Mouse (Mus musculus) limb, embryonic 12.5 days (tissue): ENCODE results near the gene Mmp11. TPM values are rescaled to one million over a fixed set of nuclear protein-coding genes. Genes with fewer than 3 reads are reported as not detected.
A peak's percentile ranks its signal among the peaks of the same experiment; 100 is the strongest.

Source experiments
- ATAC-seq: fragments of 200-750 bp; cut with Nextera tagmentation; 2 replicates; pipeline ENCODE4 v1.8.0; 2017; ENCODE audit warnings: low read depth, moderate TSS enrichment; ENCODE audit not compliant: insufficient number of reproducible peaks, insufficient read depth, low FRiP score, low TSS enrichment
- H3K27ac ChIP-seq: fragments of 300-500 bp; sonication (generic); 2 replicates; pipeline ENCODE4 v1.5.1; 2016; ENCODE audit warnings: mild to moderate bottlenecking, moderate library complexity
- H3K27me3 ChIP-seq: fragments of 300-500 bp; sonication (generic); 2 replicates; pipeline ENCODE4 v1.6.1; 2016; ENCODE audit warnings: mild to moderate bottlenecking, moderate library complexity
- H3K36me3 ChIP-seq: fragments of 300-500 bp; sonication (generic); 2 replicates; pipeline ENCODE4 v1.6.1; 2016; ENCODE audit warnings: mild to moderate bottlenecking, moderate library complexity
- H3K4me1 ChIP-seq: fragments of 300-500 bp; sonication (generic); replicated peaks from 2 replicates; pipeline ENCODE4 v1.6.1; 2016
- H3K4me2 ChIP-seq: fragments of 300-500 bp; sonication (generic); 2 replicates; pipeline ENCODE4 v1.6.1; 2016; ENCODE audit warnings: mild to moderate bottlenecking, moderate library complexity
- H3K4me3 ChIP-seq: fragments of 300-500 bp; sonication (generic); replicated peaks from 2 replicates; pipeline ENCODE4 v1.5.1; 2016; ENCODE audit warnings: mild to moderate bottlenecking
- H3K9ac ChIP-seq: fragments of 300-500 bp; sonication (generic); replicated peaks from 2 replicates; pipeline ENCODE4 v1.6.1; 2016; ENCODE audit warnings: mild to moderate bottlenecking, moderate library complexity
- H3K9me3 ChIP-seq: fragments of 300-500 bp; sonication (generic); 2 replicates; pipeline ENCODE4 v1.6.1; 2016; ENCODE audit warnings: mild to moderate bottlenecking, moderate library complexity
- WGBS: fragments of 180-500 bp; shearing (Covaris S2); methylation state at CpG from one replicate; pipeline ENCODE4 v1.1.7; 2016; 5-methylcytosine and 5-hydroxymethylcytosine counted together
- polyA plus RNA-seq: library from polyadenylated mRNA; unstranded; fragments of >200 nt; fragmentation: Nextera tagmentation; extraction: Ambion mirVana; gene quantifications from 2 replicates; pipeline ENCODE4 v1.2.1, GENCODE M21; 2016

Gene Mmp11
- polyA plus RNA-seq, 1 experiment from 2014 or later: 96.8 TPM

GRCm38 (mm10) chr10:75878836-75879235 is 57.5 kb downstream of the Mmp11 start:
- no peaks in the 10 kb centered on the region for H3K9me3 ChIP-seq
- no peaks in the 10 kb centered on the region for H3K27me3 ChIP-seq
- 90% methylated on average over 3 of the region's 3 CpGs for WGBS
- H3K4me1 ChIP-seq: peaks cover 22% of the 10 kb centered on the region
- H3K4me2 ChIP-seq: no peak overlapping the region
- H3K4me3 ChIP-seq: no peak overlapping the region
- H3K27ac ChIP-seq: no peak overlapping the region
- no peak for ATAC-seq
- no peak overlapping the region for H3K9ac ChIP-seq
- no peaks in the 10 kb centered on the region for H3K36me3 ChIP-seq

GRCm38 (mm10) chr10:75873543-75874170 is 62.6 kb downstream of the Mmp11 start:
- no peak overlapping the region for H3K27ac ChIP-seq
- H3K9me3 ChIP-seq: no peaks in the 10 kb centered on the region
- peak overlapping the region; percentile 40; the same call in 1 of the 2 replicates for H3K9ac ChIP-seq
- peak overlapping the region; percentile 61 for H3K4me2 ChIP-seq
- H3K4me1 ChIP-seq: peaks cover 11% of the 10 kb centered on the region
- H3K36me3 ChIP-seq: no peaks in the 10 kb centered on the region
- no peak overlapping the region for H3K4me3 ChIP-seq
- no peak for ATAC-seq
- no peaks in the 10 kb centered on the region for H3K27me3 ChIP-seq
- 53% methylated on average over 10 of the region's 10 CpGs for WGBS

Other genes starting within 250 kb of the Mmp11 start
- gene Cabin1, start 172.2 kb downstream of the Mmp11 start, polyA plus RNA-seq: 27.2 and 29.3 TPM in 2 replicates
- gene Ddt, start 163.1 kb downstream of the Mmp11 start, polyA plus RNA-seq: 104 and 112 TPM in 2 replicates
- 0.35 TPM in 1 of 2 replicates, not detected in the other for gene Gm20441, start 155.5 kb downstream of the Mmp11 start, polyA plus RNA-seq
- 9.2 and 9.4 TPM in 2 replicates for gene Gstt3, start 155.1 kb downstream of the Mmp11 start, polyA plus RNA-seq
- gene Gstt1, start 137.9 kb downstream of the Mmp11 start, polyA plus RNA-seq: 9.2 and 9.8 TPM in 2 replicates
- not detected in 2 replicates for gene Gstt4, start 114.0 kb downstream of the Mmp11 start, polyA plus RNA-seq
- gene Gstt2, start 99.1 kb downstream of the Mmp11 start, polyA plus RNA-seq: 9.7 and 11.1 TPM in 2 replicates
- 1,855 and 1,928 TPM in 2 replicates for gene Mif, start 76.3 kb downstream of the Mmp11 start, polyA plus RNA-seq
- 3.5 and 3.9 TPM in 2 replicates for gene Derl3, start 43.1 kb downstream of the Mmp11 start, polyA plus RNA-seq
- gene Smarcb1, start 14.9 kb downstream of the Mmp11 start, polyA plus RNA-seq: 252 and 264 TPM in 2 replicates
- gene Chchd10, start 3.4 kb downstream of the Mmp11 start, polyA plus RNA-seq: 5.5 and 8.0 TPM in 2 replicates
- 0.32 and 0.50 TPM in 2 replicates for gene Gm867, start 4.2 kb upstream of the Mmp11 start, polyA plus RNA-seq
- gene Vpreb3, start 6.6 kb upstream of the Mmp11 start, polyA plus RNA-seq: 0.50 and 0.71 TPM in 2 replicates
- gene Gm5134, start 18.0 kb upstream of the Mmp11 start, polyA plus RNA-seq: not detected in 2 replicates
- 28.5 and 35.2 TPM in 2 replicates for gene Zfp280b, start 96.2 kb upstream of the Mmp11 start, polyA plus RNA-seq
- gene Slc5a4b, start 174.5 kb upstream of the Mmp11 start, polyA plus RNA-seq: not detected in 2 replicates
- not detected in 2 replicates for gene Slc5a4a, start 211.0 kb upstream of the Mmp11 start, polyA plus RNA-seq